Mouse (Mus musculus): ENCODE results near the gene Fgfr1op.

GRCm38 (mm10) chr17:8232089-8232488 lies 66.8 kb downstream of the Fgfr1op start:
- TF ChIP-seq CTCF (IDR thresholded peaks at IDR 0.05; ENCODE audit: low read depth) (no peak), EP300 (IDR thresholded peaks at IDR 0.05; ENCODE audit: low read depth) (no peak)
